Mouse (Mus musculus) WW6 (cell line): ENCODE data around the gene Tatdn2.
"Not testable (repeated sequence)": the region's sequence is repeated elsewhere in the genome, so short reads cannot be mapped to it uniquely, and the experiment has no call there.

ENCODE experiments used
- DNase-seq: peaks from one replicate; pipeline ENCODE4 v3.0.0-alpha.2; 2013; ENCODE audit warnings: low read depth, low spot score

Gene Tatdn2

GRCm38 (mm10) chr6:113672029-113672428 lies 24.8 kb upstream of the Tatdn2 start:
- not testable (repeated sequence) for DNase-seq

GRCm38 (mm10) chr6:113672989-113673388 lies 23.9 kb upstream of the Tatdn2 start:
- DNase-seq: no peak

GRCm38 (mm10) chr6:113675234-113675633 lies 21.6 kb upstream of the Tatdn2 start:
- no peak for DNase-seq

- no peak for DNase-seq
These were observed 20.9 kb upstream of the Tatdn2 start for GRCm38 (mm10) chr6:113675991-113676390.

GRCm38 (mm10) chr6:113677070-113677734 lies 19.6 kb upstream of the Tatdn2 start:
- DNase-seq: no peak

- no peak for DNase-seq
These were observed 18.4 kb upstream of the Tatdn2 start for GRCm38 (mm10) chr6:113678246-113679012.

- no peak for DNase-seq
These were observed 16.8 kb upstream of the Tatdn2 start for GRCm38 (mm10) chr6:113679993-113680566.

GRCm38 (mm10) chr6:113681271-113681670 lies 15.6 kb upstream of the Tatdn2 start:
- peak; percentile 72 for DNase-seq

- peak; percentile 57 for DNase-seq
These were observed 13.6 kb upstream of the Tatdn2 start for GRCm38 (mm10) chr6:113683081-113683825.

GRCm38 (mm10) chr6:113686551-113687125 lies 10.2 kb upstream of the Tatdn2 start:
- no peak for DNase-seq

- DNase-seq: no peak
These were observed 6.8 kb upstream of the Tatdn2 start for GRCm38 (mm10) chr6:113690008-113690399.

- DNase-seq: no peak
These were observed 6.3 kb upstream of the Tatdn2 start for GRCm38 (mm10) chr6:113690400-113691083.

GRCm38 (mm10) chr6:113691084-113691462 lies 5.8 kb upstream of the Tatdn2 start:
- DNase-seq: no peak

- no peak for DNase-seq
These were observed 4.2 kb upstream of the Tatdn2 start for GRCm38 (mm10) chr6:113692661-113693133.

- DNase-seq: no peak
These were observed 3.5 kb upstream of the Tatdn2 start for GRCm38 (mm10) chr6:113693377-113693776.

GRCm38 (mm10) chr6:113695203-113695602 lies 1.6 kb upstream of the Tatdn2 start:
- DNase-seq: no peak

GRCm38 (mm10) chr6:113695766-113696355 lies 989 bp upstream of the Tatdn2 start:
- DNase-seq: no peak

- no peak for DNase-seq
These were observed 664 bp downstream of the Tatdn2 start for GRCm38 (mm10) chr6:113697222-113698205.

GRCm38 (mm10) chr6:113712718-113713117 lies 15.9 kb downstream of the Tatdn2 start:
- DNase-seq: no peak
